Mouse (Mus musculus) intestine, embryonic 16.5 days (tissue): ENCODE data around the gene Max. TPM values are rescaled to one million over a fixed set of nuclear protein-coding genes. Genes with fewer than 3 reads are reported as not detected.

Experiments used
- ATAC-seq: fragments of 200-750 bp; cut with Nextera tagmentation; 2 replicates; pipeline ENCODE4 v1.8.0; 2017; ENCODE audit warnings: moderate TSS enrichment, moderate library complexity
- H3K27ac ChIP-seq: fragments of 300-500 bp; sonication (generic); 2 replicates; pipeline ENCODE4 v1.5.1; 2014; ENCODE audit warnings: mild to moderate bottlenecking, low read length
- H3K27me3 ChIP-seq: fragments of 300-500 bp; sonication (generic); replicated peaks from 2 replicates; pipeline ENCODE4 v1.6.1; 2014; ENCODE audit warnings: low read length, control low read depth, mixed read lengths; ENCODE audit not compliant: control insufficient read depth, insufficient read depth
- H3K36me3 ChIP-seq: fragments of 300-500 bp; sonication (generic); 2 replicates; pipeline ENCODE4 v1.6.1; 2014; ENCODE audit warnings: low read length, control low read depth; ENCODE audit not compliant: control insufficient read depth, insufficient read depth
- H3K4me1 ChIP-seq: fragments of 300-500 bp; sonication (generic); 2 replicates; pipeline ENCODE4 v1.6.1; 2014; ENCODE audit warnings: low read length, control low read depth, mixed read lengths; ENCODE audit not compliant: control insufficient read depth, insufficient read depth
- H3K4me2 ChIP-seq: fragments of 300-500 bp; sonication (generic); 2 replicates; pipeline ENCODE4 v1.6.1; 2014; ENCODE audit warnings: low read depth, low read length, control low read depth
- H3K4me3 ChIP-seq: fragments of 300-500 bp; sonication (generic); 2 replicates; pipeline ENCODE4 v1.5.1; 2014; ENCODE audit warnings: mild to moderate bottlenecking, low read length
- H3K9ac ChIP-seq: fragments of 300-500 bp; sonication (generic); 2 replicates; pipeline ENCODE4 v1.6.1; 2014; ENCODE audit warnings: low read depth, low read length
- H3K9me3 ChIP-seq: fragments of 300-500 bp; sonication (generic); 2 replicates; pipeline ENCODE4 v1.6.1; 2016; ENCODE audit warnings: low read length, control low read depth; ENCODE audit not compliant: control insufficient read depth
- WGBS: fragments of 180-500 bp; shearing (Covaris S2); extraction: QIAGEN DNeasy Blood & Tissue Kit; methylation state at CpG from one replicate; pipeline ENCODE4 v1.1.7; 2014; 5-methylcytosine and 5-hydroxymethylcytosine counted together
- polyA plus RNA-seq: library from polyadenylated mRNA; unstranded; fragments of >200 nt; fragmentation: Nextera tagmentation; extraction: Ambion mirVana; gene quantifications from 2 replicates; pipeline ENCODE4 v1.2.1, GENCODE M21; 2015

Max gene
- polyA plus RNA-seq, 1 experiment from 2014 or later, result 15.0 TPM

DNA sequence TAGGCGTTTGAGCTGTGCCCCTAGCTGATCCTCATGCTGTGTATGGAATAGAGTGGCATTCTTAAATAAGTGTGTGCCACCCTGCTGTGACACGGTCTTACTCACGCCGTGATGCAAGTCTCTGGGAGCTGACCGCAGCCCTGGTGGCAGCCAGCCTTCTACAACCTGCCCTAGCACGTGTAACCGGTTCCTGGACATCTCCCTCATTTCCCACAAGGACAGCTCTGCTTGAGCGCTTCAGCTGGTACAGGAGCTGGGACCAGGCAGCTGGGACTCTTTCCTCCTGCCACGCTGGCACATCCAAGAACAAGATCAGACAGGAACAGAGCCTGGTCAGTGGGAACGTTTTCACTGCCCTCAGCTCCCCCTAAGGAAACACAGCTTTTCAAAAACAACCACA, 34.5 kb downstream of the Max start:
- no peak overlapping the region for H3K4me3 ChIP-seq
- no peaks in the 10 kb centered on the region for H3K9me3 ChIP-seq
- H3K27me3 ChIP-seq, result no peaks in the 10 kb centered on the region
- H3K4me1 ChIP-seq, result peaks cover 6% of the 10 kb centered on the region; the same call in 1 of the 2 replicates
- WGBS, result 71% methylated on average over 10 of the region's 10 CpGs
- no peak overlapping the region for H3K4me2 ChIP-seq
- no peaks in the 10 kb centered on the region for H3K36me3 ChIP-seq
- ATAC-seq, result no peak
- no peak overlapping the region for H3K27ac ChIP-seq
- no peak overlapping the region for H3K9ac ChIP-seq

DNA sequence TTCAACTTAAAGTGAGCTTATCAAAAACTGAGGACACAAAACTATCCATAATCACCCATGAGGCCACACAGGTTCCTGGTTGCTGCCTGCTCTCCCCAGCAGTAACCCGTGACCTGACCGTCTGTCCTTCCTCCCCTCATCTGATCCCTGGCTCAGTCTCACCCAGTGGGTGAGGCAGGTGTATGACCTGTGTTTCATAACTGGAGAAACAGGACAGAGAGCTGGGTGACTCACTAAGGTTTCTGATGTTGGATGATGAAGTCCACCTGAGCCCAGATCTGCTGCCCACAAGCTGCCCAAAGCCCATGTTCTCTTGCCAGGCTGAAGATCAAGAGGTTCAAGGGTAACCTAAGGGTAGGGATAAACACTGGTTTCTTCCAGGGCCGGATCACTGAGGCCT, 35.0 kb downstream of the Max start:
- Histone ChIP-seq H3K4me2 (no peak overlapping the region), H3K27me3 (no peaks in the 10 kb centered on the region), H3K4me1 (peaks cover 6% of the 10 kb centered on the region; the same call in 1 of the 2 replicates), H3K9ac (no peak overlapping the region), H3K36me3 (no peaks in the 10 kb centered on the region), H3K9me3 (no peaks in the 10 kb centered on the region), H3K4me3 (no peak overlapping the region), H3K27ac (no peak overlapping the region)
- peak; percentile 86 for ATAC-seq
- WGBS, result 75% methylated on average over 3 of the region's 3 CpGs

DNA sequence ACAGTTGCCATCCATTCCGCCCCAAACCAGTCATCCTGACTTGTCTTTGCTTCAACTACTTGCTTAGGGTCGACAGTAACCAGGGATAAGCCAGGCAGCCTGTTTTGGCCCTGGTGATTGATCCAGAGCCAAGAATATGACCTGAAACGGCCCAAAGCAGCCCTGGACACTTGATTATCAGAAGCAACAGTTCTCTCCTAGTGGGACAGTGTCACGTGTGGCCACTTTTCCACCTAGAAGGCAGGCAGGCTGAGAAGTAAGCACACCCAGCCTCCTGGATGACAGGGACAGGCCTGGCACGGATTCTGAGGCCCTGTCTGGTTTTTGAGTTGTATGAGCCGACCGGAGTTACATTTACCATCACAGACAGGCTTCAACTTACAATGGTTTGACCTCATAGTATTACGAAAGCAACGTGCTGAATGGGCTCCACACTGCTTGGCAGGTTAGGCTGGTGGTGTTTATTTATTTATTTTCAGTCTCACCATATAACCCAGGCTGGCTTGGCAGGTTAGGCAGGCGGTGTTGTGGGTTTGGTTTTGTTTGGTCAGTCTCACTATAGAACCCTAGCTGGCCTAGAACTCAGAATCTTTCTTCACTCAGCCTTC, 35.6 kb downstream of the Max start:
- Histone ChIP-seq H3K4me2 (no peak overlapping the region), H3K27ac (no peak overlapping the region; the same call in 1 of the 2 replicates), H3K9ac (no peak overlapping the region), H3K4me1 (peaks cover 6% of the 10 kb centered on the region; the same call in 1 of the 2 replicates), H3K4me3 (no peak overlapping the region), H3K9me3 (no peaks in the 10 kb centered on the region), H3K36me3 (no peaks in the 10 kb centered on the region), H3K27me3 (no peaks in the 10 kb centered on the region)
- ATAC-seq, result peak; percentile 28; the same call in 1 of the 2 replicates
- 77% methylated on average over 10 of the region's 10 CpGs for WGBS

DNA sequence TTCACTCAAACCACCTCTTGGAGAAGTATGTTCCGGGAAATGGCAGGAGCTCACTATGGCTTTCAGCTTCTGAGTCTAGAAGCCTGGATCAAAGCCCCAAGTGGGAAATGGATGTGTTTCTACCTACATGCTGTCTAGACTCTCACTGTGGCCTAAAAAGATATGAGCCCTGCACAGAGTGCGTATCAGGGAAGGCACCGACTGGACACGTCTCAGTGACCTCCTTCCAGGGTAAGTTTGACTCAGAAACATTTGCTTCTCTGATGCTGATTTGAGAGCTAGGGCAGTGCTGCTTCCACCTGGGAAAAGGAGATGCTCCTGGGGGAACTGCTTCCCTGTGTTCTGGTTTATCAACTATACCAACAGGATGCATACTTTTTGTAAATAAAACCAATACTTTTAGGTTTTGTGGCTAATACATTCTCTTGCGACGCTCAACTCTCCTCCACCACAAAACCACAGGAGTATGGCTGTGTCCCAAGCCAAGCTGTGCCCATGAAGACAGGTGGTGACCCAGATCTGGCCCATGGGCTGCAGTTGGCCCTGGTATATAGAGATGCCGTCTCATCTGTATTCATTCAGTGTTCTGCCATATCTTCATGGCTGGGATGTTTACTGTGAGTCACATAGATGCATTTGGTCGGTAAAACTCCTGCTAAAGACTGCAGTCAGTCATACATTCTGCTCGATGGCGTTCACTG, 36.9 kb downstream of the Max start:
- Histone ChIP-seq H3K27ac (no peak overlapping the region), H3K4me3 (no peak overlapping the region), H3K4me2 (no peak overlapping the region), H3K4me1 (peaks cover 4% of the 10 kb centered on the region; the same call in 1 of the 2 replicates), H3K9me3 (no peaks in the 10 kb centered on the region), H3K36me3 (no peaks in the 10 kb centered on the region), H3K9ac (no peak overlapping the region), H3K27me3 (no peaks in the 10 kb centered on the region)
- ATAC-seq, result no peak
- WGBS, result 89% methylated on average over 10 of the region's 10 CpGs

DNA sequence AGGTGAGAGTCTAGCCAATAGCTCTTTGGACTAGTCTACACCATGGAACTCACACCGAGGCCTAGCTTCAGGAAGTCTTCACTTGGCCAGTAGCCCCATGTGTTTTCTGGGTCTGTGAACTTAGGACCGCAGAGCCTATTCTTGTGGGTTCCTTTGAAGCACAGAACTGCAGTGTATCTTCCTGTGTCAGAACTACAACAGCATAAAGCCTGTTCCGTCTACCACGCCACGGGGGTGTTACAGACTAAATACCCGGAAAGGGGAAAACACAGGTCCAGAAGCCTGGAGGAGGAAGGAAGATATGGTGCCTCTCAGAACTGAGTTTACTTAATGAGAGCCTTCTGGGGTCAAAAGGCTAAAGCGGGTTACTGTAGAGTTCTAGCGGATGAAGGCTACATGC, 38.9 kb downstream of the Max start:
- Histone ChIP-seq H3K4me3 (no peak overlapping the region), H3K27ac (no peak overlapping the region), H3K9me3 (no peaks in the 10 kb centered on the region), H3K9ac (no peak overlapping the region), H3K4me1 (no peaks in the 10 kb centered on the region; the same call in 1 of the 2 replicates), H3K36me3 (no peaks in the 10 kb centered on the region), H3K4me2 (no peak overlapping the region), H3K27me3 (no peaks in the 10 kb centered on the region)
- 86% methylated on average over 8 of the region's 8 CpGs for WGBS
- no peak for ATAC-seq

GRCm38 (mm10) chr12:76920990-76921389, 41.0 kb downstream of the Max start:
- Histone ChIP-seq H3K9me3 (no peaks in the 10 kb centered on the region), H3K27ac (no peak overlapping the region), H3K4me3 (no peak overlapping the region), H3K4me1 (no peaks in the 10 kb centered on the region; the same call in 1 of the 2 replicates), H3K9ac (no peak overlapping the region), H3K27me3 (no peaks in the 10 kb centered on the region), H3K36me3 (no peaks in the 10 kb centered on the region), H3K4me2 (no peak overlapping the region)
- no peak for ATAC-seq
- 85% methylated on average over 8 of the region's 8 CpGs for WGBS

GRCm38 (mm10) chr12:76920398-76920797, 41.6 kb downstream of the Max start:
- Histone ChIP-seq H3K4me1 (no peaks in the 10 kb centered on the region; the same call in 1 of the 2 replicates), H3K27me3 (no peaks in the 10 kb centered on the region), H3K4me2 (no peak overlapping the region), H3K4me3 (no peak overlapping the region), H3K36me3 (no peaks in the 10 kb centered on the region), H3K9me3 (no peaks in the 10 kb centered on the region), H3K9ac (no peak overlapping the region), H3K27ac (no peak overlapping the region)
- WGBS, result 66% methylated on average over 6 of the region's 6 CpGs
- ATAC-seq, result no peak

DNA sequence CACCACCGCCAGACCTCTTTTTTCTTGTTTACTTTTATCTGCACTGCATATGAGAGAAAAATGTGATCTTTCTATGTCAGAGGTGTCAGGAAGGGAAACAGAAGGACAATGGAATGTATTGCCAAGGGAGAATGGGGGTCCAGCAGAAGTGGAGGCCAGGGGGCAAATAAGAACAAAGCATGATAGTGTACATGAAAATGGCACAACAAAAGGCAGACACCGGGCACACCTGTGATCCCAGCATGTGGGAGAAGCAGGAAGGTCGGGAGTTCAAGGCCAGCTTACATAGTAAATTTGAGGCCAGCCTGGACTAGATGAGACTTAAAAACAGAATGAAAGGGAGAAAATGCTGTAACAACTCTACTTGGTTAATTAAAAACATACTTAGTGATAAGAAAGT, 43.1 kb downstream of the Max start:
- Histone ChIP-seq H3K4me2 (no peak overlapping the region), H3K9ac (no peak overlapping the region), H3K27me3 (no peaks in the 10 kb centered on the region), H3K27ac (no peak overlapping the region), H3K9me3 (no peaks in the 10 kb centered on the region), H3K4me1 (no peaks in the 10 kb centered on the region; the same call in 1 of the 2 replicates), H3K36me3 (no peaks in the 10 kb centered on the region), H3K4me3 (no peak overlapping the region)
- no peak for ATAC-seq
- WGBS, result 62% methylated on average over 3 of the region's 3 CpGs

DNA sequence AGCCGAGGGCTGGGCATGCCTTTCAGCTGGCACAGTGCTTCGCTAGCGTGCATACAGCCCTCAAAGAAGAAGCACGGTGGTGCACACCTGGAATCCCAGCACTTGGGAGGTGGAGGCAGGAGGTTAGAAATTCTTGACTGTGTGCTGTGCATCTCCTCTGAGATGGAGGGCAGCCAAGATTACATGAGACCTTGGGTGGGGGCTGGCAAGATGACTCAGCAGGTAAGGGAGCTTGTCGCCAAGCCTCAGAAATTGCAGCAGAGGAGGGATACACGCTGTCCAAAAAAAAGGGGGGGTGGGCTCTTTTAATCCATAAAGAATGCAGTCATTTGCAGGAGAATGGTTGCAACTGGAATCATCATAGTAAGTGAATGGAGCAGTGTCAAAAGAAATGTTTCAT, 43.9 kb downstream of the Max start:
- Histone ChIP-seq H3K9me3 (no peaks in the 10 kb centered on the region), H3K36me3 (no peaks in the 10 kb centered on the region), H3K9ac (no peak overlapping the region), H3K27me3 (no peaks in the 10 kb centered on the region), H3K4me2 (no peak overlapping the region), H3K4me1 (no peaks in the 10 kb centered on the region; the same call in 1 of the 2 replicates), H3K27ac (no peak overlapping the region), H3K4me3 (no peak overlapping the region)
- 79% methylated on average over 6 of the region's 6 CpGs for WGBS
- ATAC-seq, result no peak
